Mouse (Mus musculus) erythroblast, adult 5-6 weeks (primary cell): ENCODE measurements around the gene Mprip. TPM values are rescaled to one million over a fixed set of nuclear protein-coding genes. Genes with fewer than 3 reads are reported as not detected.

Experiments used
- ATAC-seq: replicated peaks from 2 replicates; pipeline ENCODE4 v1.8.0; 2016; ENCODE audit warnings: moderate number of reproducible peaks, mild to moderate bottlenecking, moderate TSS enrichment, inconsistent platforms; ENCODE audit not compliant: poor library complexity, low FRiP score, severe bottlenecking
- total RNA-seq, 2 experiments: library from RNA; stranded (forward) in 1 of 2; stranded (reverse) in 1 of 2; fragments of 150-400 nt in 1 of 2; fragments of 200-764, 138-1000 nt in 1 of 2; gene quantifications; 2 replicates each; pipeline versions ENCODE4 v1.2.3 to v1.2.4; 2015 to 2017; ENCODE audit warnings: low replicate concordance in 2 of 2

Mprip gene
- total RNA-seq, 2 experiments from 2014 or later = 10.6 to 20.9 TPM

DNA sequence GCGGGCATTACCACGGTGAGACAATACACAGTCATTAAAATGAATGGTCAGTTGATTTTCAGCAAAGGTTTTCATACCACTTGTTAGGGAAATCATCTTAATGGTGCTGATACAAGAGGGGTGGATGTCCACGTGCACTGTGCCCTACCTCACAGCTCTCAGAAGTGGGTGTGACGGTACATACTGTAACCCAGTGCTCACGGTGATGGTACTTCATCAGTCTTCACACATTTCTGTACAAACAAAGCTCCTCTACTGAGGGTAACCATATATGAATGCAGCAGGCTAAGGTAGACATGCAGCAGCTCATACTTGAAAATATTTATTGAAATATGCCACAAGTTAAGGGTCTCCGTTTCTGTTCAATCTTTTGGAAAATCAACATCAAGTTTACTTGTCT lies 122.5 kb downstream of the Mprip start:
- no peak for ATAC-seq

DNA sequence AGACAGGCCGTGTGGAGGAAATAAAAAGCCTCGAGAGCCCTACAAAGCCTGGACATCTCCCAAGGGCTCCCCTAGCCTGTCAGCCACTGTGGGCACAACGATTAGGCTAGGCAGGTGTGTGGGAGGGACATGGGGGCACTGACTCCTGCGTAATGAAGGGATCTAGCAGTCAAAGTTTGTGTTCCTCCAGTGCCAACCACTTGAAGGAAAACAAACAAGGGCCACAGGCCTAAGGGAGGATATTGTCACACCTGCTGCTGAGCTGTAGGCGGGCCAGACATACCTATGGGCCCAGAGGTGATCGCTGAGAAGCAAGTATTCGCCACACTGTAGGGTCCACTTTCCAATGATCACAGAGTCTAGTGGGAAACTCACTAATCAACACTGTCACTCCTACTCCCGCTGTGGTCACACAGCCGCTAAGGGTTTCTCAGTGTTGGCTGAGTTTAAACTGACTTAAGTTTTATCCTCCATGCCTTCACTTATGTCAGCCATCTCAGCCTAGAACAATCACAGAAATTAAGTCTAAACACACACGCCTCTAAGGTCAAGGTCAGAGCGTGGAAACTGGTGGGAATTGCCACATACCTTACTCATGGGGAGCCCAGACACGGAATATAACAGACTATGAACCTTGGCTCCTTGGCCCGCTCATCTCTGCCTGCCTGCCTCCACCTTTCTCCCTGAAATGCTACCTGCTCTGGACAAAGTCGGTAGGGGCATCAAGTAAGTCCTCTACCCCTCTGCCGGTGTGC lies 125.5 kb downstream of the Mprip start:
- ATAC-seq = no peak

DNA sequence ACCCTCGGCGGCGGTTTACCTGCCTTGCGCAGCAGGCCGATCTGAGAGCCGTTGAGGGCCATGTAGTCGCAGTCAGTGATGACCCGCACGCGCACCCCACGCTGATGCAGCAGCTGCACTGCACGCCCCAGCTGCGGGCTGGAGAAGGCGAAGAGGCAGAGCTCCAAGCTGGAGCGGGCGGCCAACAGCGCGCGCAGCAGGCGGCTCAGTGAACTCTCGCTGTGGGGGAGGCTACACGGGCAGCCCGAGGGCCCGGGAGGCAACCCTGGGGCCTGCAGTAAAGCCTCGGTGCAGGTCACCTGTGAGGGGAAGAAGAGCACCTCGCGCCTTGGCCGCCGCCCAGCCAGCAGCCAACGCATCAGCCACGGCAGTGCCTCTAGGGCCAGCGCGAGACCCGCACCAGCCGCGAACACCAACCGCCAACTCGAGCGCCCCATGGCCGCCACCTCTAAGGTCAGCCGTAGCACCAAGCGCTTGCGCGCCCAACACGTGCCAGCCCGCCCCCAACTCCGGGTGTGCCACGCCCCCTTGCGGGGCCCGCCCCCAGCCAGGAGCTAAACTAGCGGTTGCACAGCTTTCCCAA lies 126.2 kb downstream of the Mprip start, which contains the start of gene Pld6:
Gene Pld6, minus strand, starts transcription at position 447 of the 583 bp plus-strand sequence.
- ATAC-seq = no peak

DNA sequence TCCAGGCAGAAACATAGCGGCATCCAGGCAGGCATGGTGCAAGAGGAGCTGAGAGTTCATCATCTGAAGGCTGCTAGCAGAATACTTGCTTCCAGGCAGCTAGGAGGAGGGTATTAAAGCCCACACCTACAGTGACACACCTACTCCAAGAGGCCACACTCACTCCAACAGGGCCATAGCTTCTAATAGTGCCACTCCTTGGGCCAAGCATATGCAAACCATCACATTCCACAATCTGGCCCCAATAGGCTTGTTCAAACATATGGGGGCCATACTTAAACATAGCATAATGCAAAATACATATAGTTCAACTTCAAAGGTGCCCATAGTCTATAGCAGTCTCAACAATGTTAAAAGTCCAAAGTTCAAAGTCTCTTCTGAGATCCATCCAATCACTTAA lies 128.2 kb downstream of the Mprip start:
- ATAC-seq = no peak

DNA sequence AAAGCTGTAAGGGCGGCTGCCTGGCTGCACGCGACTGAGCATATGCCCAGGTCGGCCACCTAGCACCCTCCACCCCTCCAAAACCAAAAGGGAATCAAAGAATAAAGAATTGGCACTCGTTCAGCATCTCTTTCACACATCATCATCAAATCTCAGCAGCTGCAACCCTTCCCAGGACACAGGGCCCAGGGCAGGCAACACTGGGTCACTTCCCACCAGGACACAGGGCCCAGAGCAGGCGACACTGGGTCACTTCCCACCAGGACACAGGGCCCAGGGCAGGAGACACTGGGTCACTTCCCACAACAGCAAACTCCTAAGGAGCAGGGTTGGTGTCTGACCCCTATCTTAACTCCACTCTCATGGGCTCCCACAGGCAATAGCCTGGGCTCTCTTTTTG lies 132.3 kb downstream of the Mprip start:
- no peak for ATAC-seq

DNA sequence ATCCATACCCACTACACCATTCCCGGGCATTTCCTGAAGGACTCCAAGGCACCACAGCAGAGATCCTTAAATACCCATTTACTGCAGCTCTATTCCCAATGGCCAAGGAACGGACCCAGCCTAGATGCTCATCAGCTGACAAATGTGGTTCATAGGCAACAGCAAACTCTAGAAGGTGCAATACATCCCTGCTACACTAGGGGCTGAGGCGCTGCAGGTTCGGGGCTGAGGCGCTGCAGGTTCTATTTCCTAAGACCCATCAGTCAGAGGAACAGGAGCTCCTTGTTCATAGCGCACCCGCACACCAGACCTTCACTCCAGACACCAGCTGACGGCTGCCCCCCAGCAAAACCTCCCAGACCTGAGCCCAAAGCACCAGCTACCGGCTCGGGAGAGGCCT lies 139.3 kb downstream of the Mprip start:
- ATAC-seq = no peak

DNA sequence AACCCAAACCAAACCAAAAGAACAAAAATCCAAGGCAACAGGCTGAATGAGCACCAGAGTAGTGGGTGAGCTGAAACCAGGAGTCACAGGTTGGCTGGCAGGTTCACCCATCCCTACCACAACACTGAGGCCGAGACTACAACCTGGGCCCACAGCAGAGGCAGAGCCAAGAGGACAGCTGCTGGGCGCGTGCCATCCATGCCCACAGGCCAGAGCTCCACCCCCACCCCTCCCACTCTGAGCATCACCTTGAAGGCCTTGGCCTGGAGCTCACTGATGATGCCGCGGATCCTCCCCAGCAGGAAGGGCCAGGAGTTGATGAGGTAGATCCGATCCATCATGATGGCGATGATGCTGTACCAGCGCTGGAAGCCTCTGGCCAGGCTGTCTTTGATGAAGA lies 140.8 kb downstream of the Mprip start:
- no peak for ATAC-seq

DNA sequence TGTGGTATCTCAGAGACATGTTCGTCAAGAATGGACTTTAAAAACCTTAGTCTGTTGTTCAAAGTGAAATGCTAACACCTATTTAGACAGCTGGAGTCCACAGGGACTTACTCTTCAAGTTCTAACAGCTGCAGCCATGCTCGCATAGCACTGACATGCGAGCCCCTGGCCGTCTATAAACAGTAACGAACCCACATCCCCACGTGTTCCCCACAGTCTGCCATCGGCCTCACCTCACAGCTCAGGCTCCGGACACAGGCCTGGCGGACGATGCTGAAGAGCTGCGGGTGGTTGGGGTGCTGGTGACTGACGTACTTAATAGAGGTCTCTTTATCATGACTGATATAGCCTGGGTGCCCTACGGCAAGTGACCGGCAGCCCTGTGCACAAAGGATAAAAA lies 142.4 kb downstream of the Mprip start:
- no peak for ATAC-seq

DNA sequence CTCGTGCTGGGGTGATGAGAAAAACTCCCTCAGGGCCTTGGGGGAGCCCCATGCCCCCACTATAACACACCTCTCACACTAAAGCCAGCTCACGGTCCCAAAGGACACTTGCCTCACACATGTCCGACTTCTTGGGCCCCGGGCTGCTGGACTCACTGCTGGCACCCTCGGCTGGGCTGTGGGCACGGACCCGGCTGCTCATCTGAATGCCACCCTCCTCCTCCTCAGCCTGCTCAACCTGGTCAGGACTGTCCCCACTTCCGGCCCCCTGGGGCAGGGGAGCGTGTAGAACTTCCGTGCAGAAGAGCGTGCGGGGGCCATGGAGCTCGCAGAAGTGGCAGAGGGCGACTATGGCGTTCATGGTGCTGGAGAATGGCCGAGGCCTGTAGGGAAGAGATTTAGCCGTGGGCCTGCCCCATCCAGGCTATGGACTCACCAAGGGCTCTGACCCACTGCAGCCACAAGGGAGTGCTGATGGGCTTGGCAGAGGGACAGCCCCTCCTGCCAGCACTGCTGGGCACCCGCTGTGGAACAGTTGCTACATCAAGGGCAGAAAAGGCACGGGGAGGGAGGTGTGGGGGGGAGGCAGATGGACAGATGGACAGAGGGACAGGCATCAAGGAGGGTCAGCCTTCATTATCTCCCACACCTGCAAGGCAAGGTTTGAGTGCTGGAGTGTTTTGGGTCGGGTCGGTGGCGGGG lies 143.5 kb downstream of the Mprip start:
- no peak for ATAC-seq

DNA sequence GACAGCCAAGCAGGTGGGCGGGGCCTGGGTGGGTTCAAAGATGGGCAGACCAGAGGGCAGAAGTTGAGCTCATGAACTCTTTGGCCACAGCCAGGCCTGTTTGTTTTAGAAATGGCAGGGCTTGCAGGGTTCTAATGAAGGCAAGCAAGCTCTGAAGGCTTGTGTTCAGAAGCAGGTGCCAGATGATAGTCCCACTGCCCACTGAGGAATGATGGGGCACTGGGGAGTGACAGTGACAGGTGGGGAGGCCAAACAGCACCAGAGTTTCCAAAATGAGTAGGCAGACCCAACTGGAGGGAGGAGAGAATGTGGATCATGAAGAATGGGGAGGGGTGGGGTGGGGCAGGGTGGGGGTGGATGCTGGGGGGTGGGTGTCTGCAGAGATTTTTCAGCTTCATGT lies 144.2 kb downstream of the Mprip start:
- ATAC-seq = no peak

DNA sequence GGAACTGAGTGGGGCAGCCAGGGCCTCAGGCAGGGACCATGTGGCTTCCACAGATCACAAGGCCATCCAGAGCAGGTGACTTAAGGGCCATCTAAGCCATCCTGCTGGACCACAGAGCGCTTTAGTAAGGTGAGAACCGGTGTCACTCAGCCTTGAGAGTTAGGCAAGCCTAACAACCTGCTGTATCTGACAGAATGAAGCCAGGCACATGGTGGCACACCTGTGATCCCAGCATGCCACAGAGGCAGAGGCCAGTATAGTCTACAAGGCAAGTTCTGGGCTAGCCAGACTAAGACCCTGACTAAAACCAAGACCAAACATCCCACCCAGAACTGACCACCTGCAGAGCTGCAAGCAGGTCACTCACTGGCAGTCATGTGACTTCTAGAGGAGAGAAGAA lies 144.6 kb downstream of the Mprip start:
- no peak for ATAC-seq

DNA sequence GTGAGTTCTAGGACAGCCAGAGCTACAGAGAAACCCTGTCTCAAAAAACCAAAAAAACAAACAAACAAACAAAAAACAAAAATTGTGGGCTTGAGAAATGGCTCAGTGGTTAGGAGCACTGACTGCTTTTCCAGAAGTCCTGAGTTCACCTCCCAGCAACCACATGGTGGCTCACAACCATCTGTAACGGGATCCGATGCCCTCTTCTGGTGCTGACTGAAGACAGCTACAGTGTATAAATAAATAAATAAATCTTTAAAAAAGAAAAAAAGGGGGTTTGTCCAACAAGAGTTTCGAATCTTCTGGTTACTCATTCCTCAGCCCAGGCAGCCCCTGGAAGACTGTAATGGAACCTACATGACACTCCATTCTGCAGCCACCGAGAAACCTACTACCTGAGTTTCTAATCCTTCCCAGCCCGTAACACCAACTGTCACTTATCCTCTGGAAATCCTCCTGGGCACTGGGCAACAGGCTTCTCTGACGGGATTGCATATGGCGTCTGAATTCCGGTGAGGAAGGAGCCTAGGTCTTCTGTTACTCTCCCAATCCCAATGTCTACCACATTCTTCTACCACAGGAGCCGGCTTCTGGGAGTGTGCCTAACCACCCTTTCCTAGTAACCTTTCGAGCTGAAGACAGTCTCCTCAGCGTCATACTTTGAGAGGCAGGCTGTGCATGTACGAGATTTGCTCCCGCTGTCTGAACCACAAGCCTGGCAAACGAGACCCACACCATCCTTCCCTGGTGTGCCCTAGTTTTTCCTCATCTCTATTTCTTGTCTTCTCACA lies 147.3 kb downstream of the Mprip start:
- ATAC-seq = peak; percentile 2; the same call in 1 of the 2 replicates

DNA sequence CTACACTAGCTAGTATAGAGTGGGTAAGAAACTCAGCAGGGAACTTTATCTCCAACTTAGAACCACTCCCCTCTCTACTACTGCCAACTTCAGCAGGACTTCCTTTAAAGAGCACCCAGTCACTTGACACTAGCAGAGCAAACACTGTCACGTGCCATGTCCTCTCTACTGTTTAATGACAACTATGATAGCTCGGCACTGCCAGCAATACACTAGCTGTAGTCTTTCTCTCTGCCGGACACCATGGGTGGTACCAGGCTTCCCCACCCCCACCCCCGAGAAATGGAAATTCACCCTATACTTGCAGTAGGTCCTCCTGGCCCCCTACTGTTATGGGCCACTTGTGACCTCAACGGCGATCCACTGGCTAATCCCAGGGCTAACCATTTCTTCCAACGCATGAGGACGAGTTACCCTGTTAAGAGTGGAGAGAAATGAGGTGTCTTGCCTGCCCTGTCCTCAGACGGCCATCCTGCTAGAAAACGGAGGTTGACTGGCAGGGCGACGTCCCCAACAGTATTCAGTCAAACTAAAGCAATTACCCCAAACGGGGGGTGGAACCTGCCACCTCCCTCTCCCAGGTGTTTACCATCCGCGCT lies 148.1 kb downstream of the Mprip start:
- ATAC-seq = peak; percentile 66

DNA sequence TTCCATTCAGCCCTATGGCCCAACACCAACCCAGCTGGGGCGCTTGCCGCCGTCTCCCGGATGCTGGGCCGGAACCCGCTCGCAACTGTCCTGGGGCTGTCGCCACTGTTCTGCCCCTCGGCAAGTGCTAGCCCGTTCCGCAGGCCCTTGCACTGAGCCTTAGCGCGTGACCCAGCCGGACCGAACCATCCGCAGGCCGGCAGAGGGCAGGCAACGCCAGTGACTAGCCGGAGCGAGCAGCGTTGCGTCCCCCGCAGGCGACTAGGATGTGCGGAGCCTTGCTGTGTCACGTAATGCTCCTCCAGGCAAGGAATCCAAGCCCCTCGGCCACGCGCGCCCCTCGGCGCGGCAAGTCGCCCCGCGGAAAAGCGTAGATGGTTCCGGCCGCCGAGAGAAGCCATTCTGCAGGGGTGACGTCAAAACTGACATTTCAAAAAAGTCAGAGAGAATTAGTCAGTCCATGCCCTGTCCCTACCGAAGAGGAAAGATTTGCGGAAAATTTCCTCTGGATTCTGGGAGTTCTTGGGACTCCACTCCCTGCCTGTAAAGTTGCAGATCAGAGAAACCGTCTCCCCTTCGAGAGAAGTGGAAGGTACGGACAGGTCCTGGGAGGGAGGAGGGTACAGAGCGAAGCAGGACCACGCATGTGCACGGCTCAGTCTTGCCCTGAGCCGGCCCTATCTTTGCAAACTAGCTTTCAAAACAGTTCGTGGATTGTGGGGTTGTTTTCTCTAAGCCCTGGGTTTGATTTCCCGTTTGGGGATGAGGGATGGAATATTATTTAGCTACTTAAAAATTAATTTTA lies 148.8 kb downstream of the Mprip start, which contains the start of gene Flcn:
Gene Flcn, minus strand, starts transcription at position 347 of the 805 bp plus-strand sequence.
- peak; percentile 88 for ATAC-seq

DNA sequence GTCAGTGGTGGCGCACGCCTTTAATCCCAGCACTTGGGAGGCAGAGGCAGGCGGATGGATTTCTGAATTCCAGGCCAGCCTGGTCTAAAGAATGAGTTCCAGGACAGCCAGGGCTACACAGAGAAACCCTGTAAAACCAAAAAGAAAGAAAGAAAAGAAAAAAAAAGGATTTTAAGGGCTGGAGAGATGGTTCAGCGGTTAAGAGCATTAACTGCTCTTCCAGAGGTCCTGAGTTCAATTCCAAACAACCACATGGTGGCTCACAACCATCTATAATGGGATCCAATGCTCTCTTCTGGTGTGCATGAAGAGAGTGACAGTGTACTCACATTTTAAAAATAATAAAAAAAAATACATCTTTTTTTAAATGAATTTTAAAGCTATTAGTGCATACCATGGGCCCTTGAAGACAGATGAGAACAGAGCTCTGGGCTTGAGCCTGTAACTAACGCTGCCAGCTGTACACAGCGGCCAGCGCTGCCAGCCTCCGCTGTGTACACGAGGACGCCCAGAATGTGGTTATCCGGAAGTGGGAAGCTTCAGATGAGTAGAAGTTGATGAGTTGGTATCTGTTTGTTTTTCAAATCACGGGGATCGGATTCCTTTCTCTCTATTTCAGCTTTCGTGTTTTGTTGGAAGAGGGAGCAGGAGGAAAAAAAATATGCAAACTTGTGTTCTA lies 149.5 kb downstream of the Mprip start:
- ATAC-seq = no peak

DNA sequence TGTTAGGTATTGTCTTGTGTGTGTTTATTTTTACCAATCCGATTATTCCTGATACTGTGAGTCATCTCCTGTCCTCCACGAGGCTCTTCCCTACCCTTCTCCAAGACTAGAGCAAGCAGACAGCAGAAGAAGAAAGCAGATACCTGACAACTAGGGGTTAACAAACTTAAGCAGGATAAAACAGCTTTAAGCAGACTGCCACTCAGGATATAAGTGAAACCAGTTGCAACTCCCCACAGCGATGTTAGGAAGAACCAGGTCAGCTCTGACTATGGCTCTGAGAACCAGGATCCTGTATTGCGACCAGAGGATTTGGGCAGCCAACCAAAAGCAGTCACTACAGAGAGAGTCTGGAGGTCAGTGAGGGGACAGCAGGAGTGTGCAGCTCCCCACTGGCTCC lies 150.1 kb downstream of the Mprip start:
- no peak for ATAC-seq

DNA sequence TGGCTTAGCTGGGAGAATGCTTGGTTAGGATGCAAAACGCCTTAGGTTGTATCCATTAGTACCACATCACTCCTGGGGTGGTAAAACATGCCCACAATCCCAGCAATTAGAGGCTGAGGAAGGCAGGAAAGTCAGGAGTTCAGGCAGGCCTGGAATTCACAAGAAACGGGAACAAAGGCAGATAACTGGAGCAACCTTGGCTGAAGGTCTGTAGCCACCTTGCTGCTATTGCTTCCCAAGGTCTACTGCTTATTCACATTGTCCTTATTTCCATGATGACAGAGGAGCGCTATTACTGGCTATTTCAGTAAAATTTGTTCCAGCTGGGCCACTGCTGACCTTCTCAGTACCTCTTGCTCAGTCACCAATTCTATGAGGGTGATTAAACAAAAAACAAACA lies 152.2 kb downstream of the Mprip start:
- ATAC-seq = no peak

DNA sequence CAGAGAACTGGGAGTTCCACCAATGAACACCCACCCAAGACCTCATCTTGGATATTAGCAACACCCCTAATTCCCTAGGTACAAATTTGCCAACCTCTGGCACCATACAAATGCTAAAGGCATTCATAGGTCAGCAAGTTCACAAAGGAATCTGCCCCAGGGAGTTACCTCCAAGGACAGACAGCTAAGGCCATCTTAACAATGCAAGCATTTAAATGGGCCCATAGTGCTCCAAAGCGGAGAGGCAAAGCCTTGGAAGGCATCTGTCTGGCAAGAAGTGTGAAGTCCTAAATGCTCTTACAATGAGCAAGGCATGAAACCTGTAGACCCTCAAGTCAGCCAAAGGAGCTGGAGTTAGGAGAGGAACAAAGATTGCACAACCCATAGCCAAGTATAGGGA lies 153.2 kb downstream of the Mprip start:
- ATAC-seq = no peak
